Mouse (Mus musculus) thymus, postnatal 0 days (tissue): ENCODE results near the gene Dbx1. TPM values are rescaled to one million over a fixed set of nuclear protein-coding genes. Genes with fewer than 3 reads are reported as not detected.

Experiments used
- DNase-seq: peaks from one replicate; pipeline ENCODE4 v3.0.0-alpha.2; 2015; ENCODE audit warnings: low spot score
- polyA plus RNA-seq: library from polyadenylated mRNA; unstranded; fragments of >200 nt; fragmentation: Nextera tagmentation; extraction: Ambion mirVana; gene quantifications from 2 replicates; pipeline ENCODE4 v1.2.1, GENCODE M21; 2015

Gene Dbx1
- polyA plus RNA-seq, 1 experiment from 2014 or later: not detected

DNA sequence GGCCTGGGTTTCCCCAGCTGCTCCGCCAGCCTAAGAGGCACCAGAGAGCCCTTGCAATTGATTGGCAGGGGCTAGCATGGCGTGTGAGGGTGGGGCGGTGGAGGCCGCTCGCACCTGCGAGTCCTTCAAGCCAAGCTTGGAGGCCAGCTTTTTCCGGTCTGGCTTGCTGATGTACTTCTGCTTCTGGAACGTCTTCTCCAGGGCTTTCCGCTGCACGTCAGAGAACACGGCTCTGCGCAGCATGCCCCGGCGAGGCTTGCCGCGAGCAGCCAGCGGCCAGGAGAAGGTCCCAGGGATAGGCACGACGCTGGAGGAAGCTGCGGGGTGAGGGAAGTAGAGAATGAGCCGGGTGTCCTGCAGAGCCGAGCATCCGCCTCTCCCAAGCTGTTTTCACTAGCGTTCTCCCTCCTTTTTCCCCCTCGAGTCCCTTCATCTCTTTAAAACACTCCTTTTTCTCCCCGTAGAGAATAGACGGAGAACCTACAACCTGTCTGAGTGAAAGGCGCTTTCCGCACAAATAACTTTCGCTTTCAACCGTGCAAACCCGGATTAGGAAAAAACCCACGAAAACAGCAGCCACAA is 3.2 kb downstream of the Dbx1 start:
- DNase-seq: peak; percentile 49

DNA sequence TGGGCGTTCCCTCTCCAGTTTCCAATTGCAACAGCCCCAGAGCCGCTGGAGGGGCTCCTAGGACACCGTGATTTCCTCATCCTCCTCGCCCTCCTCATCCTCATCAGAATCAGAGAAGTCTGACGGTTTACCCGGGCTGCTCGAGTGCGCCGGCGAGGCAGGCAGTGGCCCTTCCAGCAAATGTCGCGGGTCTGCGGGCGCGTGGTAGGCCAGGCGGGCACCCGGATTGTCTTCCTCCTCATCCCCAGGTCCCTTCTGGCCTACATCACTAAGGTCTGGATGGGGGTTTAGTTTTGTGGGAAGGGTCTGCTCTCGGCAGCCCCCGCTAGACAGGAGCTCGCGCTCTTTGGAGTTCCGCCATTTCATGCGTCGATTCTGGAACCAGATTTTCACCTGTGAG is 4.3 kb downstream of the Dbx1 start:
- DNase-seq: no peak

DNA sequence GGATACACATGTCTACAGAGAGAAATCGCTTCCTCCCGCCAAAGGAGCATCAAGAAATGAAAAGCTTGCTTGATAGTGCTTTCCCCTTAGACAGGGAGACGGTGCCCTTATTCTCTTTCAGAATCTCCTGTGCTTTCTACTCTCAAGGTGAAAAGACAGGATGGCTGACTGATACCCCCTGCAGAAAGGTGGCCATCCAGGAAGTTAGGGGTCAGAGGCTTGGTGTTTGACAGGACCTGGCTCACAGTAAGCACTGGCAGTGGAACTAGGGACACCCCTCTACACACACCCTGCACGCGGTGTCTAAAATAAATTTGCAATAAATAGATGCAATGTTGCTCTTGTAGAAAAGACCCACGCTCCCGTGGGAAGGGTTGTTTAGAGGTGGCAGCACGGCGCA is 4.8 kb downstream of the Dbx1 start:
- no peak for DNase-seq

DNA sequence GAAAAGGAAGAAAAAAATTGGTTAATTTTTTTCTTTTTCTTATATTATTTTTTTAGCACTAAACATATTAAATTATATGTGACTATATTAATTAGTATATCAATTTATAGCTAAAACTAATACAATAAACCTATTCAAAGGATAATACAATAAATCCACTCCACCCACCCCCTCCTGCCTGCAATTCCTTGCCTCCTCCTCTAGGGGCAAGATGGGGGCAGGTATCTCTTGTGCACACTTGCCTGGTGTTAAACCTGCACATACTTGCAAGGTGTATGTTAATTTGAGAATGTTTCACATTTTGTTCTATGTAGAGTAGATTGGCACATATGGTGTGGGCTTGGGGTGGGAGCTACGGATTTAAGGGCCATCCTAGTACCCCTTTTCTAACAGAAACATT is 16.5 kb downstream of the Dbx1 start:
- no peak for DNase-seq

DNA sequence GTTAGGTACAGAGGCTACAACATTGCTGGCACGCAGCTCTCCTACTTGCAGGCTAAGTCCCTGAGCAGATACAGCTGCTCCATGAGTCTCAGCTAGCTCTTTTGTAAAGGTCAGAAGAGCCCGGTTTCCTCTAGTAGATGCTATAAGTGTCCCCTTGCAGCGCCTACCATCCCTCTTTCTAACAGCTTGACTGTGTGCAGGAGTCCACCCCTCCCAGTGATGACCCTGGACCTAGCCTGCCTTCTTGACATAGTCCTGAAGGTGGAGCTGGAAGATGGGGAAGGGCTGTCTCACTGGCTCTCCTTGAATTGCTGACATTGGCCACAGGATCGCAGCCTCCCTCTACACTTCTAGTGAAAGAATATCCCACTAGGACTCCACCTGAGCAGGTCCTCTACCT is 19.6 kb downstream of the Dbx1 start:
- no peak for DNase-seq

- DNase-seq: peak; percentile 66
These were observed 20.4 kb downstream of the Dbx1 start for GRCm38 (mm10) chr7:49616258-49616735.

DNA sequence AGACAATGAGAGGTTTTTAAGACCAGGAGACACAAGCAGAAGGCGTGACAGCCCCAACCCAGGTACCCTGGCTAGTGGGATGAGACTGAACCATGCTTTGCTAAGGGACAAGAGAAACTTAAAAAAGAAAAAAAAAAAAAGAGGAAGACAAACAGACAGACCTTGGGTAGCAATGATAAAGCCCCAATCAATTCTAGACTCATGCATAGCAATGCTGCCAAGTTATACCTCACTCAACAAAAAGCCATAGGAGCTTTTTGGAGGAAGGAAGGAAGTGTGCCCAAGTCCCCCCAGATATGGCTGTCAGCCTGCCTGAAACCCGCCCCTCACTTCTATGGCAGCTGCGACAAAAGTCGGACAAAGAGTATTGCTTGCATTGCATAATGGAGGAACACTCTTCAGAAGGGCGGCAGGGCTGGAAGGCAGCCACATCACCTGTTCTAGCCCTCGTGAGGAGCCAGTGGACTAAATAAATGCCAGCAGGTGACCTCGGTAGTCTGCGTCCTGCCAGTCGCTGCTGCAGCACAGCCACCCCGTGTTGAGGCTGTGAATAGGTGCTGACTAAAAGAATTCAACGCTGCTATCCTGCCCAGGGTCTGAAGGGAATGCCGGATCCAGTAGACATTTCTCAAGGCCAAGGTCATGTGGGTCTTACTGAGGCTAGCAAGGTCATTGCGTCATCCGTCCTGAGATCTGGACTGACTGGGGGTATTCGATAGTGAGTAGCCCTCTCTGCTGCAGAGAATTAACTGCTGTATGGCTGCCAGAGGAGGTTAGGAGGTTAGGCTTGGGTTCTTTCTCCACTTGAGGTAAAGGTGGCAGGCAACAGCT is 31.5 kb downstream of the Dbx1 start:
- no peak for DNase-seq

DNA sequence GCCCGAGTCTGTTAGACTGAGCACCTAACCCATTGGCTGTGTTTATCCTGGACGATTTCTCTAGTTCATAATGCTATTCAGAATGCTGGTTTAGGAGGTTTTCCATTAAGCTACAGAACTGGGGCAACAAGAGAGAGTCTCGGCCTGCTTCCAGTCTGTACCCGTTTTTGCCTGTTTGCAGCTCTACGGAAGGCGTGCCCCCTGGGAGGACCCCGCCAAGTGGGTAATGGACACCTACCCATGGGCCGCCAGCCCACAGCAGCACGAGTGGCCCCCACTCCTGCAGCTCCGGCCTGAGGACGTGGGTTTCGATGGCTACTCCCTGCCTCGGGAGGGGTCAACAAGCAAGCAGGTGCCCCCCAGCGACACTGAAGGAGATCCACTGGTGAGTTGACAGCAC is 32.4 kb downstream of the Dbx1 start:
- DNase-seq: no peak

DNA sequence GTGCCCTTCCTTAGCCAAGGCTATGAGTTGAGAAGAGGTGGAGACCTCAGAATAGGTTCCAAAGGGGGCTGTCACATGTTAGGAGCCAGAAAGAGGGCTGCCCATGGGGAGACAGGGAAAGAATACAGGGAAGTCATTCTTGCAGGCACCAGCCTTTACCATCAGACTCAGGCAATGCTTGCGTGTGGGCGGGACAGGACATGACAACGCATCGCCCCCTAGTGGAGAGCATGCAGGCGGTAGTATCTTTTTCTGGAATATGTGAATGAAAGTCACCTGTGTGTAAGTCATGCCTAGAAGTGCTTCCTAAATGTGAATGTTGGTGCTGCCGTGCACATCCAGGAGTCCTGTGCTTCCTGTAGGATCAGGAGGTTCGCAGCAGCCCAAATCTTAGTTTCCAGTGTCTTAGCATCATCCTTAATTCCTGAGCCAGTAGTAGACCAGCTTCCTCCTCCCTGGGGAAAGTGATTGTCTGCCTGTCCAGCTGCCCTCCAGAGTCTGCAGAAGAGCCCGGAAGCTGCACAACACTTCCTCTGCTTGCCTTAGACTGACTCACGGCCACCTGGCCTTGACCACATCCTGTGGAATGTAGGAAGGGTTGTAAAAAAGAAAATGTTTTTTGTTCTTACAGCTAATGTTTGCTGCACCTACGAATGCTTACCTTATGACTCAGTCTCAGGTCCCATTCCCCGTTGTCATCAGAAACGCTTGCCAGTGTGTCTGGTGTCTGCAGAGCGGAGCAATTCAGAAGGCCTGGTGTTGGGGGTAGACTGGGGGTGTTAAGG is 35.3 kb downstream of the Dbx1 start:
- peak; percentile 82 for DNase-seq

- no peak for DNase-seq
These were observed 36.7 kb downstream of the Dbx1 start for GRCm38 (mm10) chr7:49599950-49600349.

GRCm38 (mm10) chr7:49598225-49598624 is 38.4 kb downstream of the Dbx1 start:
- no peak for DNase-seq

DNA sequence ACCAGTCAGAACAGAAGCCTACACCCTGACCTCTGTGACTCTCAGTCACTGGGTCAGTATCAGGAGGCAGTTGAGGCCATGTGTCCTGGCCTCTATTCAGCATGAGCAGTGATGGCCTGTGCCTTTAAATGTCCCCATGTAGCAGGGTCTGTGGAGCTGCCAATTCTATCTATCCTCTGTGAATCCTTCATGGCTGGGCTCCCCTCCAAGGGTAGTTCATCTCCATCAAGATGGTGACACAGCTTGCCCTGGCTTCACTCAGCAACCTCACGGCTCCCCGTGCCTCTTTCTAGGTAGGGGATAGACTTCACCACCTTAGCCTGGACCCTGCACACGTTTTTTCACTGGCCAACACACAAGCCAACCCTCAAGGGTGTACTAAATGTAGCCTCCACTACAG is 38.9 kb downstream of the Dbx1 start:
- no peak for DNase-seq

- no peak for DNase-seq
These were observed 47.0 kb downstream of the Dbx1 start for GRCm38 (mm10) chr7:49589635-49590034.

DNA sequence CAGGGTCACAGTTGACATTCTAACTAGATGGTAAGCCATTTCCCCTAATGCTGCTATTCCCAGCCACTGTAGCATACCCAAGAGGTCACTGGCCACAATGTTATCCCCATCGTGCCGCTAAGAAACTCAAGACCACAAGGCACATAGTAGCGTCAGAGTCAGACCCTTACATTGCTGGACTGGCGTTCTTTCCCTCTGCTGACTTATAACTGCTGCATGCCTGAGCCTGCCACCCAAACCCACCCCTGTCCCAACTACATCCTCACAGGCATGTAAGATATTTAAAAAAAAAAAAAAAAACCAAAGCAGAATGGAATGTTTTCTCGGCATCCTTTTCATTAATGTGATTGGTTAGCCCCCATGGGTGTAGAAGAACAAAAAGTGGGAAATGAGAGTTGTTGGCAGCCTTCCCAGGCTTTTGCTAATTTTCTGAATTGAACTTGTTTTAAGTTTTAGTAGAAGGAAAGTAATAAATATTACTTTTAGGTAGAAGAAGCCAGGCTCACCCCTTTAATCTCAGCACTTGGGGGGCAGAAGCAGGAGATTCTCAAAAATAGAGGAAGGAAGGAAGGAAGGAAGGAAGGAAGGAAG is 50.0 kb downstream of the Dbx1 start:
- DNase-seq: no peak

GRCm38 (mm10) chr7:49583176-49583575 is 53.5 kb downstream of the Dbx1 start:
- no peak for DNase-seq

DNA sequence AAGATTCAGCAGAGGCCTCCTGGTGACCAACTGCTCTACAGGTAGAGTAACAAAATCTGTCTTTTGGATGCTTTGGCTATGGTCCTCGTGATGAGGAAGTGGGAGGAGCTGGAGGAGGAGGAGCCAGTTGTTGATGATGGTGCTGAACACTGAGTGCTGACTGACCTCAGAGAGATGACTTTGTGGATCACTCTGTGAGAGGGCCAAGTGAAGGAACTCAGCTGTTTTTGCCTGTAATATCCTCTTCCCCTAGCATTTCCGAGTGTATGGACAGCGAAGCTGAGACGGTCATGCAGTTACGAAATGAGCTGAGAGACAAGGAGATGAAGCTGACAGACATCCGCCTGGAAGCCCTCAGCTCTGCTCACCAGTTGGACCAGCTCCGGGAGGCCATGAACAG is 54.1 kb downstream of the Dbx1 start:
- no peak for DNase-seq

- no peak for DNase-seq
These were observed 54.7 kb downstream of the Dbx1 start for GRCm38 (mm10) chr7:49581951-49582350.

Other genes with a start within 250 kb of the Dbx1 start
- gene Htatip2, start 122.3 kb upstream of the Dbx1 start, polyA plus RNA-seq: 35.2 and 37.9 TPM in 2 replicates
- gene Prmt3, start 141.5 kb upstream of the Dbx1 start, polyA plus RNA-seq: 51.0 and 51.7 TPM in 2 replicates